Mouse (Mus musculus) hindbrain, embryonic 10.5 days (tissue): Measurements from ENCODE around the gene Tubb3. TPM values are rescaled to one million over a fixed set of nuclear protein-coding genes. Genes with fewer than 3 reads are reported as not detected.
"Not testable (repeated sequence)": the region's sequence is repeated elsewhere in the genome, so short reads cannot be mapped to it uniquely, and the experiment has no call there.

Experiments used
- DNase-seq: peaks from one replicate; pipeline ENCODE4 v3.0.0-alpha.2; 2017; ENCODE audit warnings: low spot score
- H3K27ac ChIP-seq: fragments of 300-500 bp; sonication (generic); 2 replicates; pipeline ENCODE4 v1.5.1; 2016; ENCODE audit warnings: mild to moderate bottlenecking, moderate library complexity
- H3K27me3 ChIP-seq: fragments of 300-500 bp; sonication (generic); 2 replicates; pipeline ENCODE4 v1.6.1; 2016; ENCODE audit warnings: mild to moderate bottlenecking; ENCODE audit not compliant: poor library complexity, insufficient read depth, severe bottlenecking
- H3K36me3 ChIP-seq: fragments of 300-500 bp; sonication (generic); 2 replicates; pipeline ENCODE4 v1.6.1; 2016; ENCODE audit warnings: mild to moderate bottlenecking, moderate library complexity
- H3K4me1 ChIP-seq: fragments of 300-500 bp; sonication (generic); replicated peaks from 2 replicates; pipeline ENCODE4 v1.6.1; 2016; ENCODE audit warnings: mild to moderate bottlenecking
- H3K4me3 ChIP-seq: fragments of 300-500 bp; sonication (generic); 2 replicates; pipeline ENCODE4 v1.5.1; 2016; ENCODE audit warnings: mild to moderate bottlenecking, moderate library complexity
- H3K9me3 ChIP-seq: fragments of 300-500 bp; sonication (generic); 2 replicates; pipeline ENCODE4 v1.6.1; 2016; ENCODE audit warnings: mild to moderate bottlenecking, moderate library complexity
- WGBS: fragments of 180-500 bp; shearing (Covaris S2); methylation state at CpG from one replicate; pipeline ENCODE4 v1.1.7; 2016; 5-methylcytosine and 5-hydroxymethylcytosine counted together
- polyA plus RNA-seq: library from polyadenylated mRNA; unstranded; fragments of >200 nt; fragmentation: Nextera tagmentation; extraction: Ambion mirVana; gene quantifications from 2 replicates; pipeline ENCODE4 v1.2.1, GENCODE M21; 2016

Gene Tubb3
- polyA plus RNA-seq, 1 experiment from 2014 or later = 909 TPM

DNA sequence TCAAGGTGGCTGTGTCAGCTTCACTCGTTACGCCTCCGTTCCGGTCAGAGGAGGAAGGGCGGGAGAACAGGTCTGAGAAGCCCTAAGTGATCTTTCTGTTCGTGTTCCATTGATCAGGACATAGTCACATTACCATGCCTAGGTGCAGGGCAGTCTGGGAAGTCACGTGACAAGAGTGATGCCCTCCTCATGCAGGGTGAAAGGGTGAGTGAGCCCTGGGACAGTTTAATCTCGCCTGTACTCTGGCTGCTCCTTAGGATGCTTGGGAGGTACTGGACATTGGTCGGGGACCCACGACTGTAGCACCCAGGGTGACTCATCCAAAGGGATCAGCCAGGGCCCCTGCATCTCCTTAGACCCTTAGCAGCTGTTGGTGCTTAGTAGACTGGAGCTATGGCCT is 34.8 kb downstream of the Tubb3 start:
- no peak overlapping the region for H3K27ac ChIP-seq
- H3K4me3 ChIP-seq = no peak overlapping the region
- H3K36me3 ChIP-seq = peaks cover 26% of the 10 kb centered on the region
- H3K4me1 ChIP-seq = peaks cover 20% of the 10 kb centered on the region
- no peaks in the 10 kb centered on the region for H3K9me3 ChIP-seq
- DNase-seq = no peak
- WGBS = 88% methylated on average over 10 of the region's 10 CpGs
- H3K27me3 ChIP-seq = no peaks in the 10 kb centered on the region

DNA sequence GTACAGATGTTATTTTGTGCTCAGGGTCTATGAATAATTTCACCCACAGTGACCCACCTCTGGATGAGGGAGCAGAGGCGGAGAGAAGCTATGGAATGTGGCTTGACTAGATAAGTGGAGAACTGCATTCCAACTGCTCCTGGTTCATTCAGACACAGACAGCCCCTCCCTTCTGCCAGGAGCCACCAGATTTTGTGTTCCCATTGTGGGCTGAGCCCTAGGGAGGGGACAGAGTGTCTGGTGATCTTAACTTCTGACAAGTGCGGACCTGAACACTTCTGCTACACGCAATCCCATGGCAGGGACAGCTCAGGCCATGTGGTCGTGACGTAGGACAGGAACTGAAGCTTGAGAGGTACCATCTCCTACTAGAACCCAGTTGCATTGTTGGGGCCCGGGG is 35.6 kb downstream of the Tubb3 start:
- DNase-seq = no peak
- H3K27me3 ChIP-seq = no peaks in the 10 kb centered on the region
- H3K4me1 ChIP-seq = peaks cover 20% of the 10 kb centered on the region
- H3K4me3 ChIP-seq = no peak overlapping the region
- WGBS = 91% methylated on average over 6 of the region's 6 CpGs
- H3K27ac ChIP-seq = no peak overlapping the region
- H3K36me3 ChIP-seq = peaks cover 34% of the 10 kb centered on the region
- no peaks in the 10 kb centered on the region for H3K9me3 ChIP-seq

DNA sequence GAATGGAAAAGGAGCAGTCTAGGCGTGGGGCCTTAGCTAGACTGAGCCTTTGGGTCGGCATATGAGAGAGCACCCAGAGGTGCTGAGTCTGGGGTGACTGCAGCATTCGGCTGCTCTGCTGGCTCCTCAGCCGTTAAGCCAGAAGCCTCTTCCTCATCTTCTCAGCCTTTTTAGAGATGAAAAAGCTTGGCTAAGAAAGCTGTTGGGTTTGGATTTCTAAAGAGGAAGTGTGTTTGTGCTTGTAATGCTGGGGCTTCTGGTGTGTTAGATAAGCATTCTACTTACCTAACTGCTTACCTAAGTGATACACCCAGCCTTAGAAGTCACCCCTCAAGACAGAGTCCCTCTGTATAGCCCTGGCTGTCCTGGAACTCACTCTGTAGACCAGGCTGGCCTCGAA is 39.6 kb downstream of the Tubb3 start:
- Histone ChIP-seq H3K27me3 (no peaks in the 10 kb centered on the region), H3K4me1 (0 out of 2 replicates have a peak, but pooled peaks cover 3% of the 10 kb centered on the region), H3K4me3 (no peak overlapping the region), H3K27ac (no peak overlapping the region), H3K36me3 (peaks cover 72% of the 10 kb centered on the region), H3K9me3 (no peaks in the 10 kb centered on the region)
- no peak for DNase-seq
- 93% methylated on average over 5 of the region's 5 CpGs for WGBS

DNA sequence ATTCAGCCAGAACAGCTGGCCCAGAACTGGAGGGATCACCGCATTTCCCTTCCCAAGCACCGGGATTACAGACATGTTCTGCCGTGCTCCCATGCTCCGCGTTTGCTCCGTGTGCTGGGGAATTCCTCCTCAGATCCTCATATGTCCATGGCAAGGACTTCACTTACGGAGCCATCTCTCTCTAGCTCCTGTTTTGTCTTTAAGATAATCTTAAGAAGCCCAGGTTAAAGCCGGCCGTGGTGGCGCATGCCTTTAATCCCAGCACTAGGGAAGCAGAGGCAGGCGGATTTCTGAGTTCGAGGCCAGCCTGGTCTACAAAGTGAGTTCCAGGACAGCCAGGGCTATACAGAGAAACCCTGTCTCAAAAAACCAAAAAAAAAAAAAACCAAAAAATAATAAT is 40.5 kb downstream of the Tubb3 start:
- not testable (repeated sequence) for H3K4me1 ChIP-seq, H3K27me3 ChIP-seq, H3K27ac ChIP-seq, DNase-seq, H3K9me3 ChIP-seq, H3K4me3 ChIP-seq
- 95% methylated on average over 12 of the region's 12 CpGs for WGBS
- H3K36me3 ChIP-seq = peaks cover 76% of the 10 kb centered on the region

DNA sequence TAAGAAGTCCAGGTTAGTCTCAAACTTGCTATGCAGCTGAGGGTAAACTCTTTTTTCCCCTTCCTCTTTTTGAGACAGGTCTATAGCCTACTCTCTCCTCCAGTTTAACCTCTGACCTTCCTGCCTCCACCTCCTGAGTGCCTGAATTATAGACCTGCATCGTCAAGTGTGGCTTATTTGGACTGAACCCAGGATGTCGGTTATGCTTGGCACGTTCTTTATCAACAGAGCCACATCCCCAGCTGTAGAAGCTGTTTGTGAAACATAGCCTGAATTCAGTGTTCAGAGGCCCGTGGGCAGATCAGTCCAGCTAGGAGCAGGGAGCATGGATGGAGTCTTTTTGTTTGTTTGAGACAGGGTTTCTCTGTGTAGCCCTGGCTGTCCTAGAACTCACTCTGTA is 40.9 kb downstream of the Tubb3 start:
- Histone ChIP-seq H3K9me3 (no peaks in the 10 kb centered on the region), H3K36me3 (peaks cover 80% of the 10 kb centered on the region), H3K27me3 (no peaks in the 10 kb centered on the region), H3K27ac (no peak overlapping the region), H3K4me3 (no peak overlapping the region), H3K4me1 (no peaks in the 10 kb centered on the region)
- no peak for DNase-seq
- WGBS = 93% methylated on average over 4 of the region's 4 CpGs

DNA sequence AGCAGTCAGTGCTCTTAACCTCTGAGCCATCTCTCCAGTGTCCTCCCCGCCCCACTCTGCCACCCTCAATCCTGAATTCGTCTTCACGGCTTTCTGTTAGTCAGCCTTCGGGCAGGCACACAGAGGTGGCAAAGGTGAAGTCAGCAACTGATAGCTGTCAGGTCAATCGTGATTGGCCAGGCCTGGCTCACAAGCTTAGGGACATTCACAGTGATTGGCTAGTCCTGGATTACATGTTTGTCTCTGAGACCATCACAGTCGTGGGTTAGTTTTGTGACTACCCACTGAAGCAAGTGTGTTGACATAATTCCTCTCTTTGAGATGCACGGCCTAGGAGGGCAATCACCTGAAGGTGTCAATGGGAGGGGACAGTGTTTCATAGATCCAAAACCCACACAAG is 42.1 kb downstream of the Tubb3 start:
- Histone ChIP-seq H3K27ac (no peak overlapping the region), H3K36me3 (peaks cover 89% of the 10 kb centered on the region), H3K9me3 (no peaks in the 10 kb centered on the region), H3K4me1 (no peaks in the 10 kb centered on the region), H3K4me3 (no peak overlapping the region), H3K27me3 (no peaks in the 10 kb centered on the region)
- 83% methylated on average over 7 of the region's 7 CpGs for WGBS
- DNase-seq = no peak

DNA sequence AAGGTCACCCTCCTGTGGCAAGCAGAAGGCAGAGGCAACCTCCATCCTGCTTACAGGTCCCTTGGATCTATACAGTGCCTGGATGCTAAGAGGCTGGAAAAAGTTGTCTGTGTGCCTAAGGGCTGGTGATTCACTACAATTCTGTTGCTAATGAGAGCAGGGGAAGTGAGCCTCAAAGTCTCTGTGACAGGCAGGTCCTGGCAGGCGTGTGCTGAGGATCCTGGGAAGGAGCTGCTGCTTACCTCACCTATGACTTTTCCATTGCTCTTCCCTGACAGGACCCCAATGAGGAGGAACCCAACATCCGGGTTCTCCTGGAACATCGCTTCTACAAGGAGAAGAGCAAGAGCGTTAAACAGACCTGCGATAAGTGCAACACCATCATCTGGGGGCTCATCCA is 42.7 kb downstream of the Tubb3 start:
- WGBS = 90% methylated on average over 5 of the region's 5 CpGs
- no peaks in the 10 kb centered on the region for H3K4me1 ChIP-seq
- no peaks in the 10 kb centered on the region for H3K27me3 ChIP-seq
- H3K9me3 ChIP-seq = no peaks in the 10 kb centered on the region
- H3K27ac ChIP-seq = no peak overlapping the region
- H3K4me3 ChIP-seq = no peak overlapping the region
- no peak for DNase-seq
- H3K36me3 ChIP-seq = peaks cover 92% of the 10 kb centered on the region

DNA sequence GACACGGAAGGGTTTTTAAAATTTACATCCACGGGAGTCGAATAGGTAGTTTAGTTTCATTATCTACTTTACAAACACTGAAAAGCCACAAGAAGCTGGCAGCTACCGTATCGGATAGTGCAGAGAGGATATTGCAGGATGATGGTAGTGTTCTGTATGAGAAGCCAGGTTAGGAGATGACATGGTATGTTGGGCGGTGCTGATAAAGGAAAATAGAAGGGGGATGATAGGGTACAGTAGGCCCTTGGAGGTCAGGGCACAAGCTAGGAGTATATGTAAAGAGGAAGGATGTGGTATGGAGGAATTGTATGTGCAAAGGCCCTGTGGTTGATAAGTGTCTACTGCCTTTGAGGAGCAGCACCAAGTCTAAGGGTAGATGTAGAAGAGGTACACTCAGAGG is 43.3 kb downstream of the Tubb3 start:
- H3K9me3 ChIP-seq = no peaks in the 10 kb centered on the region
- no peak overlapping the region for H3K27ac ChIP-seq
- H3K36me3 ChIP-seq = peaks cover 92% of the 10 kb centered on the region
- H3K4me1 ChIP-seq = no peaks in the 10 kb centered on the region
- no peaks in the 10 kb centered on the region for H3K27me3 ChIP-seq
- no peak overlapping the region for H3K4me3 ChIP-seq
- no peak for DNase-seq
- 94% methylated on average over 6 of the region's 6 CpGs for WGBS

DNA sequence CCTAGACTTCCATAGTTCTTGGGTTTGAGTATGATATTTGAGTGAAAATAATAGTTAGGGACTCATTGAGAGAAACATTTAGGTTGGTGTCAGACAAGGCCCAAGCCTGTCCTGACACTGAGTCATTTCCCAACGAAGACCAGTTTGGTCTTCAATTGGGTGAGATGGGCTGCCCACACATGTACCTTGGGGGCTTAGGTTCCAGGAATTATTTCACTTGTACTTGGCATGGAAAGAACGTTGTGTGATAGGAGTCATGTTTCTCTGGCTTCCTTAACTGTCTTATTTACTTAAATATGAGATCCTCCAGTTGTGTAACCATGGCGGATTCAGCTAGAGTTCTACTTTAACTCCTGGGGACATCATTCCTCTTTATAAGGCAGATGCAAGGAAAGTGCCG is 52.4 kb downstream of the Tubb3 start:
- Histone ChIP-seq H3K4me3 (no peak overlapping the region), H3K36me3 (peaks cover 53% of the 10 kb centered on the region), H3K4me1 (no peaks in the 10 kb centered on the region), H3K27ac (no peak overlapping the region), H3K27me3 (no peaks in the 10 kb centered on the region), H3K9me3 (no peaks in the 10 kb centered on the region)
- 91% methylated on average over 4 of the region's 4 CpGs for WGBS
- no peak for DNase-seq

DNA sequence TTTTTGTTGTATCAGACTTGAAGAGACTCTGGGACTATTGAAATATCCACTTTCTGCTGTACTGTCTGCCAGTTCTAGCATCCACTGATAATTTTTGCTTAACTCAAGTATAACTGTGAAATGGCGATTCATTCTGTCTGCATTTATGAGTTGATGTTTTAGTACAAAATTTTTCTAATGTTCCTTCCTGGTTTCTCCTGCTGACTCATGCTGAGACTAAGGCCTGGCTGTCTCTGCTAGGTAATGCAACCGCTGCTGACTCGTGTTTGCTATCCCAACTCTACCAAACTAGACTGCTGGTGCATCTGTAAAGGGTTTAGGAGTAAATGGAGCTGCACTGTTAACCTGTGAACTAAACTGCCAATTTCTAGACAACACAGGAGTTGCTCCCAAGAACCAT is 56.3 kb downstream of the Tubb3 start:
- Histone ChIP-seq H3K27me3 (no peaks in the 10 kb centered on the region), H3K4me3 (no peak overlapping the region), H3K36me3 (peaks cover 15% of the 10 kb centered on the region), H3K27ac (no peak overlapping the region), H3K9me3 (no peaks in the 10 kb centered on the region), H3K4me1 (no peaks in the 10 kb centered on the region)
- 87% methylated on average over 3 of the region's 3 CpGs for WGBS
- DNase-seq = no peak

Other genes with a start within 250 kb of the Tubb3 start
- gene Dpep1, start 225.2 kb upstream of the Tubb3 start, polyA plus RNA-seq = 3.2 and 4.9 TPM in 2 replicates
- gene Chmp1a, start 198.7 kb upstream of the Tubb3 start, polyA plus RNA-seq = 142 and 158 TPM in 2 replicates
- 5.3 and 5.7 TPM in 2 replicates for gene Spata33, start 198.6 kb upstream of the Tubb3 start, polyA plus RNA-seq
- gene Cdk10, start 186.6 kb upstream of the Tubb3 start, polyA plus RNA-seq = 36.7 and 37.2 TPM in 2 replicates
- 2.3 and 3.3 TPM in 2 replicates for gene Spata2l, start 175.2 kb upstream of the Tubb3 start, polyA plus RNA-seq
- gene Zfp276, start 157.2 kb upstream of the Tubb3 start, polyA plus RNA-seq = 30.6 and 36.0 TPM in 2 replicates
- gene Vps9d1, start 157.1 kb upstream of the Tubb3 start, polyA plus RNA-seq = 26.8 and 31.7 TPM in 2 replicates
- 35.3 and 40.9 TPM in 2 replicates for gene Fanca, start 92.8 kb upstream of the Tubb3 start, polyA plus RNA-seq
- 10.8 and 19.5 TPM in 2 replicates for gene Spire2, start 78.7 kb upstream of the Tubb3 start, polyA plus RNA-seq
- gene Tcf25, start 37.7 kb upstream of the Tubb3 start, polyA plus RNA-seq = 159 and 169 TPM in 2 replicates
- gene Mc1r, start 4.3 kb upstream of the Tubb3 start, polyA plus RNA-seq = 0.05 and 0.21 TPM in 2 replicates
- gene Def8, start 12.1 kb downstream of the Tubb3 start, polyA plus RNA-seq = 40.9 and 42.3 TPM in 2 replicates
- 54.9 and 55.3 TPM in 2 replicates for gene Afg3l1, start 66.5 kb downstream of the Tubb3 start, polyA plus RNA-seq
- 19.4 and 38.1 TPM in 2 replicates for gene Dbndd1, start 104.0 kb downstream of the Tubb3 start, polyA plus RNA-seq
- 41.9 and 43.1 TPM in 2 replicates for gene Gas8, start 107.4 kb downstream of the Tubb3 start, polyA plus RNA-seq
- gene Rhou, start 242.5 kb downstream of the Tubb3 start, polyA plus RNA-seq = 6.7 and 7.5 TPM in 2 replicates